Mouse (Mus musculus) kidney, adult 2 months (tissue): Measurements from ENCODE around the gene Cul9.

Source experiments
- CTCF ChIP-seq: fragments of 200-500 bp; conservative IDR thresholded peaks from 2 replicates; pipeline ENCODE4 v1.5.1; 2011; ENCODE audit warnings: low read depth, mild to moderate bottlenecking, control low read depth, low read length, moderate library complexity, mixed read lengths; ENCODE audit not compliant: insufficient read depth, insufficient read length
- POLR2A ChIP-seq: fragments of 200-500 bp; IDR thresholded peaks from one replicate; pipeline ENCODE4 v1.6.1; 2011; ENCODE audit warnings: low read depth, low read length, control low read depth

GRCm38 (mm10) chr17:46455110-46455691, 91.0 kb downstream of the Cul9 start:
- TF ChIP-seq CTCF (no peak), POLR2A (no peak)
